Mouse (Mus musculus) myocyte (in vitro differentiated cells): ENCODE results near the gene Lgals2. TPM values are rescaled to one million over a fixed set of nuclear protein-coding genes. Genes with fewer than 3 reads are reported as not detected.

Experiments
- H3K27me3 ChIP-seq: one replicate; pipeline ENCODE4 v1.6.1; 2011; ENCODE audit not compliant: control insufficient read depth, insufficient read depth, insufficient read length
- H3K36me3 ChIP-seq: one replicate; pipeline ENCODE4 v1.6.1; 2011; ENCODE audit not compliant: control insufficient read depth, insufficient read depth
- H3K4me2 ChIP-seq: one replicate; pipeline ENCODE4 v1.6.1; 2011; ENCODE audit warnings: low read depth, control low read depth
- H3K4me3 ChIP-seq: one replicate; pipeline ENCODE4 v1.5.1; 2011; ENCODE audit warnings: mild to moderate bottlenecking, control low read depth, moderate library complexity
- H3K79me2 ChIP-seq: one replicate; pipeline ENCODE4 v1.6.1; 2011; ENCODE audit not compliant: control insufficient read depth, insufficient read depth
- H3ac ChIP-seq: one replicate; pipeline ENCODE4 v1.6.1; 2011; ENCODE audit not compliant: control insufficient read depth, insufficient read length
- CEBPB ChIP-seq: IDR thresholded peaks from 2 replicates; pipeline ENCODE4 v1.6.1; 2011; ENCODE audit warnings: mild to moderate bottlenecking, moderate library complexity; ENCODE audit not compliant: poor library complexity, insufficient read depth, severe bottlenecking
- E2F4 ChIP-seq: IDR thresholded peaks from one replicate; pipeline ENCODE4 v1.6.1; 2011; ENCODE audit warnings: mild to moderate bottlenecking, control low read depth, moderate library complexity; ENCODE audit not compliant: insufficient read depth
- MAX ChIP-seq: IDR thresholded peaks from one replicate; pipeline ENCODE4 v1.6.1; 2011; ENCODE audit warnings: low read depth, mild to moderate bottlenecking, control low read depth
- MYOD1 ChIP-seq, 3 experiments: IDR thresholded peaks; one replicate each; pipeline ENCODE4 v1.6.1; 2011; ENCODE audit warnings: control low read depth in 2 of 3, low read depth in 2 of 3, mild to moderate bottlenecking in 2 of 3, moderate library complexity in 1 of 3; ENCODE audit not compliant: insufficient read length in 2 of 3, control insufficient read depth in 1 of 3
- MYOG ChIP-seq, 3 experiments: IDR thresholded peaks; one replicate each; pipeline ENCODE4 v1.6.1; 2011; ENCODE audit warnings: control low read depth in 2 of 3, low read depth in 2 of 3, mild to moderate bottlenecking in 2 of 3; ENCODE audit not compliant: insufficient read length in 2 of 3, control insufficient read depth in 1 of 3, insufficient read depth in 1 of 3
- POLR2A ChIP-seq: IDR thresholded peaks from one replicate; pipeline ENCODE4 v1.6.1; 2011; ENCODE audit warnings: low read depth, mild to moderate bottlenecking, control low read depth, moderate library complexity; ENCODE audit not compliant: insufficient read length
- POLR2AphosphoS2 ChIP-seq: IDR thresholded peaks from one replicate; pipeline ENCODE4 v1.6.1; 2011; ENCODE audit warnings: low read depth, control low read depth; ENCODE audit not compliant: insufficient read length
- REST ChIP-seq: IDR thresholded peaks from one replicate; pipeline ENCODE4 v1.6.1; 2011; ENCODE audit warnings: mild to moderate bottlenecking, control low read depth, moderate library complexity; ENCODE audit not compliant: insufficient read depth, insufficient read length
- SRF ChIP-seq: IDR thresholded peaks from one replicate; pipeline ENCODE4 v1.6.1; 2011; ENCODE audit warnings: low read depth; ENCODE audit not compliant: control insufficient read depth, insufficient read length
- TCF12 ChIP-seq: IDR thresholded peaks from one replicate; pipeline ENCODE4 v1.6.1; 2011; ENCODE audit warnings: mild to moderate bottlenecking, control low read depth; ENCODE audit not compliant: poor library complexity, insufficient read depth, severe bottlenecking
- TCF3 ChIP-seq: IDR thresholded peaks from one replicate; pipeline ENCODE4 v1.6.1; 2011; ENCODE audit warnings: low read depth, control low read depth; ENCODE audit not compliant: insufficient read length
- USF1 ChIP-seq: IDR thresholded peaks from one replicate; pipeline ENCODE4 v1.6.1; 2011; ENCODE audit warnings: low read depth, mild to moderate bottlenecking, control low read depth, moderate library complexity
- polyA plus RNA-seq: library from polyadenylated mRNA; unstranded; fragments of >200 nt; fragmentation: generic; extraction: Trizol; gene quantifications from one replicate; pipeline ENCODE4 v1.2.1, GENCODE M21; 2012; ENCODE audit warnings: missing spikeins

The Lgals2 gene
- polyA plus RNA-seq, result 2.2 TPM

DNA sequence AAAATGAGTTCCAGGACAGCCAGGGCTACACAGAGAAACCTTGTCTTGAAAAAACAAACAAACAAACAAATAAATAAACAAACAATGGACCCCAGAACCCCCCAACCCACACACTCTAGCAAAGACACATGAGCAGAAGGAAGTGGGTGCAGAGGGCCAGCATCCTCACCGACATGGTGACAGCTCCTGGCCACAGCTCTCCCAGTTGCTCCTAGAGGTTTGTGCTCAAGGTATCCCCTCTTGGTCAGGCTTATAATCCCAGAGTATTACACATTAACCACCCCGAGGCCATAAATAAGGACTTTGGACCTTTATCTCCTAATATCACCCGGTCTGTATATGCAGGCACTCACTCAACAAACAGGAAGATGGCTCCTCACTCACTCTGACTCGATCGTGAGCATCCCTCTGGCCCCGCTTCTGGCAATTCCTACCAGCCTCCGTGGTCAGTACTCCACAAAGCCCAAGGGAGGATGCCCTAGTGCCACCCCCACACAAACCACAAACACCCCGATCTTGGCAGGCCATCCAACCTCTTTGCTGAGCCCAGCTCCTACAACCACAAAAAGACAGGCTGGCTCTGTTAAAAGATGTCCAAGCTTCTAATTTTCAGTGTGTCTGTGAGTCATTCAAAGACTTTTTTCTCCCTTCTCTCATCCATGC, at the start of gene Lgals2:
Gene Lgals2 (minus strand): TSS at position 227 of the 663 bp plus-strand sequence.
- TF ChIP-seq TCF3 (no peak), TCF12 (peak; percentile 13), SRF (no peak), MYOG (IDR thresholded peaks at IDR 0.05; ENCODE audit: control insufficient read depth in 1 of 3, insufficient read depth in 1 of 3, insufficient read length in 2 of 3, low read depth in 2 of 3) (peak in 1 of 3 experiments; percentile 24), MYOD1 (IDR thresholded peaks at IDR 0.05; ENCODE audit: control insufficient read depth in 1 of 3, insufficient read length in 2 of 3, low read depth in 2 of 3) (peak in 2 of 3 experiments; percentile 3 to 42), POLR2AphosphoS2 (peak; percentile 60)
- Histone ChIP-seq H3K27me3 (no peaks in the 10 kb centered on the region), H3K36me3 (no peaks in the 10 kb centered on the region), H3K4me2 (peak within 1 kb of the TSS; percentile 61), H3ac (no peak within 1 kb of the TSS), H3K4me3 (no peak within 1 kb of the TSS), H3K79me2 (no peaks in the 10 kb centered on the region)

DNA sequence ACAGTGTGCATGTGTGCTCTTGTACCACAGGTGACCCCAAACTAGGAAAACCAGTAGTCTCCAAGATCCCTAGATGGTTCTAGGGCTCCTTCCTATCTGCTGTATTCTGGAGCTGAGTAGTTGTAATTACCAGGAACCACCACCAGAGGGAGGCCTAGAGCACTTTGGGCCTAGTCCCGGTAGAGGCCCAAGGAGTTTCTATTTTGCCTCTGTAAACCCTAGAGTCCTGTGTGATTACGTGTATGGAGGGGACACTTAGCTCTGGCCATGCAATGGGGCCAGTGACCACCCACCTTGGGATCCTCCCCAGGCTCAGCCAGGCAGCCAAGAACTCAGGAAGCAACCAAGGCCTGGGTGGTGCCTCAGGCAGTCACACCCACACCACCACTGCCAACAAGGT, 47.9 kb upstream of the Lgals2 start:
- Histone ChIP-seq H3K27me3 (no peaks in the 10 kb centered on the region), H3K4me3 (no peak overlapping the region), H3K36me3 (peaks cover 13% of the 10 kb centered on the region), H3K79me2 (no peaks in the 10 kb centered on the region), H3K4me2 (peak overlapping the region; percentile 51), H3ac (no peak overlapping the region)
- TF ChIP-seq USF1 (no peak), POLR2A (no peak), MYOG (IDR thresholded peaks at IDR 0.05; ENCODE audit: control insufficient read depth in 1 of 3, insufficient read depth in 1 of 3, insufficient read length in 2 of 3, low read depth in 2 of 3) (no peak), REST (no peak), MAX (no peak), E2F4 (no peak), TCF3 (no peak), CEBPB (no peak)

DNA sequence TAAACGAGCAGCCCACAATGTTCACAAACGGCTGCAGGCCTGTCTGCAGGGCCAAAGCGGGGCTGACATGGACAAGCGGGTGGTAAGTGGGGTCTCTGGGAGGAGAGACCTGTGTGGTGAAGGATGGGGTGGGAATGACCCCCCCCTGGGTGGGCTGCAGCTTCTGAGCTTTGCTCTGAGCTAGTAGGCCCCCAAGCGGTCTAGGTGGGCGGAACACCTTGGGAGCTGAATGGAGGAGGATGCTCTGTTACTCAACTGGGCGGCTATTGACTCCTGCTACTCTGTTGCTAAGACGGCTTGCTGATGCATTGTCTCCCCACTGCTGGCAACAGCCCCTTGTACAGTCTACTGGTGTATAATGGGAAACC, 46.1 kb upstream of the Lgals2 start:
- no peak overlapping the region for H3K4me2 ChIP-seq
- no peak overlapping the region for H3K4me3 ChIP-seq
- no peaks in the 10 kb centered on the region for H3K27me3 ChIP-seq
- peaks cover 9% of the 10 kb centered on the region for H3K36me3 ChIP-seq
- H3K79me2 ChIP-seq, result no peaks in the 10 kb centered on the region
- TF ChIP-seq SRF (no peak), POLR2AphosphoS2 (no peak), MYOD1 (IDR thresholded peaks at IDR 0.05; ENCODE audit: control insufficient read depth in 1 of 3, insufficient read length in 2 of 3, low read depth in 2 of 3) (no peak), CEBPB (no peak), POLR2A (no peak), MAX (no peak), TCF3 (no peak), REST (no peak)
- H3ac ChIP-seq, result no peak overlapping the region

DNA sequence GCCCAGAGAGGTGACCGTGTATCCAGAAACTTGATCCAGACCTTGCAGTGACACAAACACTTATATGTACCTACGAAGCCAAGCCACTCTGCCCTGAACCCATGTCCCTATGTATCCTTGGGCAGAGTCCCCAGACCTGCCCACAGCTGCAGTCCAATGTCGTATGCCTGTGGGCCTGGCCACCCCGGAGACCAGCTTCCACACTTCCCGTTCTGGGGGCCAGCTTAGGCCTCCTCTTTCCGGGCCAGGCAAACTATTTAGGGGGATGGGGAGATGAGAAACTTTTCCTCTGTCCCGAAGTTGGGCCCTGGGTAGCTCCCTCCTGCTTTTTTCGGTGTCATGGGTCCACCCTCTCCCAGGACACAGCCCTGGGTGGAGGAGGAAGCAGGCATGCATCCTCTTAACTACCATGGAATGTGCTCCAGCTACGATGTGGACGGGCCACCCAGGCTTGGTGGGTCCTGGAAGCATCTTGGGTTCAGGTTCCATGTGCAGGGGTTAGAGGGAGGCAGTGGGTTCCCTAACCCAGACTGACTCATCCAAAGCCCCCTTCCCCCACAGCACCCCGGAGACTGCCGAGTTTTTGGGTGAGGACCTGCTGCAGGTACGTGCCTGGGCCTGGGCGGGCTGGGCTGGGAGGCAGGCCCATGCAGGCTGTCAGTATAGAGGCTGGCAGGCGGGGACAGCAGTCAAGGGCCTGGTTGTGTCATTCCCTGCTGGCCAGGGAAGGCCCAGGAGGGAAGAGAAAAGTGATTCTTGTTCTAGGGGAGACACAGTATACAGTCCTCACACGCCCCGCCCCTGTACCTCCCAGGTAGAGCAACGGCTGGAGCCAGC, 45.5 kb upstream of the Lgals2 start:
- Histone ChIP-seq H3K79me2 (no peaks in the 10 kb centered on the region), H3ac (peak overlapping the region; percentile 21), H3K4me3 (peak overlapping the region; percentile 49), H3K27me3 (no peaks in the 10 kb centered on the region), H3K36me3 (peaks cover 6% of the 10 kb centered on the region), H3K4me2 (peak overlapping the region; percentile 99)
- no peak for TF ChIP-seq MYOG (IDR thresholded peaks at IDR 0.05; ENCODE audit: control insufficient read depth in 1 of 3, insufficient read depth in 1 of 3, insufficient read length in 2 of 3, low read depth in 2 of 3)
- TF ChIP-seq MYOD1 (IDR thresholded peaks at IDR 0.05; ENCODE audit: control insufficient read depth in 1 of 3, insufficient read length in 2 of 3, low read depth in 2 of 3), result no peak
- no peak for TF ChIP-seq TCF3
- TF ChIP-seq SRF, result no peak
- no peak for TF ChIP-seq USF1
- no peak for TF ChIP-seq CEBPB
- TF ChIP-seq TCF12, result no peak
- TF ChIP-seq POLR2AphosphoS2, result no peak
- no peak for TF ChIP-seq E2F4
- TF ChIP-seq POLR2A, result no peak
- no peak for TF ChIP-seq MAX
- TF ChIP-seq REST, result no peak
